Mouse (Mus musculus) heart, embryonic 13.5 days (tissue): ENCODE measurements around the gene Matk. TPM values are rescaled to one million over a fixed set of nuclear protein-coding genes. Genes with fewer than 3 reads are reported as not detected.

Source experiments
- ATAC-seq: fragments of 200-750 bp; cut with Nextera tagmentation; 2 replicates; pipeline ENCODE4 v1.8.0; 2017; ENCODE audit warnings: moderate TSS enrichment; ENCODE audit not compliant: insufficient number of reproducible peaks, low FRiP score, low TSS enrichment; ENCODE audit errors: extremely low read depth
- H3K27ac ChIP-seq: fragments of 300-500 bp; sonication (generic); replicated peaks from 2 replicates; pipeline ENCODE4 v1.5.1; 2015; ENCODE audit warnings: moderate library complexity, mild to moderate bottlenecking, inconsistent platforms
- H3K27me3 ChIP-seq: fragments of 300-500 bp; sonication (generic); replicated peaks from 2 replicates; pipeline ENCODE4 v1.6.1; 2015; ENCODE audit warnings: mild to moderate bottlenecking, inconsistent platforms
- H3K36me3 ChIP-seq: fragments of 300-500 bp; sonication (generic); 2 replicates; pipeline ENCODE4 v1.6.1; 2015; ENCODE audit warnings: mild to moderate bottlenecking, inconsistent platforms
- H3K4me1 ChIP-seq: fragments of 300-500 bp; sonication (generic); 2 replicates; pipeline ENCODE4 v1.6.1; 2015; ENCODE audit warnings: inconsistent platforms
- H3K4me2 ChIP-seq: fragments of 300-500 bp; sonication (generic); 2 replicates; pipeline ENCODE4 v1.6.1; 2015; ENCODE audit warnings: inconsistent platforms, mild to moderate bottlenecking, moderate library complexity
- H3K4me3 ChIP-seq: fragments of 300-500 bp; sonication (generic); 2 replicates; pipeline ENCODE4 v1.5.1; 2015; ENCODE audit warnings: moderate library complexity, mild to moderate bottlenecking, inconsistent platforms
- H3K9ac ChIP-seq: fragments of 300-500 bp; sonication (generic); 2 replicates; pipeline ENCODE4 v1.6.1; 2015; ENCODE audit warnings: inconsistent platforms, mild to moderate bottlenecking, moderate library complexity
- H3K9me3 ChIP-seq: fragments of 300-500 bp; sonication (generic); 2 replicates; pipeline ENCODE4 v1.6.1; 2016; ENCODE audit warnings: inconsistent platforms
- WGBS: fragments of 180-500 bp; shearing (Covaris S2); methylation state at CpG from one replicate; pipeline ENCODE4 v1.1.7; 2015; ENCODE audit warnings: mixed read lengths; 5-methylcytosine and 5-hydroxymethylcytosine counted together
- polyA plus RNA-seq: library from polyadenylated mRNA; unstranded; fragments of >200 nt; fragmentation: Nextera tagmentation; extraction: Ambion mirVana; gene quantifications from 2 replicates; pipeline ENCODE4 v1.2.1, GENCODE M21; 2015

The Matk gene
- polyA plus RNA-seq, 1 experiment from 2014 or later, result 1.6 TPM

GRCm38 (mm10) chr10:81286586-81286985 lies 33.9 kb downstream of the Matk start:
- Histone ChIP-seq H3K36me3 (no peaks in the 10 kb centered on the region), H3K27me3 (peaks cover 81% of the 10 kb centered on the region), H3K27ac (no peak overlapping the region), H3K9ac (no peak overlapping the region), H3K9me3 (no peaks in the 10 kb centered on the region), H3K4me2 (no peak overlapping the region; the same call in 1 of the 2 replicates), H3K4me3 (no peak overlapping the region), H3K4me1 (peaks cover 23% of the 10 kb centered on the region)
- no peak for ATAC-seq
- WGBS, result 42% methylated on average over 6 of the region's 6 CpGs

GRCm38 (mm10) chr10:81287513-81288157 lies 34.9 kb downstream of the Matk start:
- Histone ChIP-seq H3K4me2 (no peak overlapping the region), H3K9me3 (no peaks in the 10 kb centered on the region), H3K4me1 (peaks cover 23% of the 10 kb centered on the region), H3K27me3 (peaks cover 74% of the 10 kb centered on the region), H3K4me3 (no peak overlapping the region), H3K9ac (no peak overlapping the region), H3K36me3 (no peaks in the 10 kb centered on the region), H3K27ac (no peak overlapping the region)
- 52% methylated on average over 8 of the region's 8 CpGs for WGBS
- ATAC-seq, result no peak

DNA sequence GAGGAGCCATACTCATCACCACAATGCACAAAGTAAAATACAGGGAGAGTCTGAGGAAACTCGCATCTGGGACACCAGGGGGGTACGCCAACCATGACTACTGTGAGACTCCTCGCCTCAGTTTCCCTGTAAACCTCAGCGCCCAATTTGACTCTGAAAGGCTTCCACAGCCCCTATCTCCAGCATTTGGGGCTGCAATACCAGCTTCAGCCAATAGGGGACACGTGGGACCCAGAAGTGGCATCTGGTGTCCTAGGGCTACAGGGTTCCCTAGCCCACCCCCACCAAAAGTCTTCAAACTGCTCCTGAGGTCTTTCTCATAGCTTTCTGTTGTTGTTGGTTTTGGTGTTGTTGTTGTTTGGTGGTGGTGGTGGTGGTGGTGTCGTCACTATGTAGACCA lies 35.9 kb downstream of the Matk start:
- H3K27me3 ChIP-seq, result peaks cover 65% of the 10 kb centered on the region
- no peak overlapping the region for H3K27ac ChIP-seq
- H3K4me3 ChIP-seq, result no peak overlapping the region
- no peaks in the 10 kb centered on the region for H3K36me3 ChIP-seq
- peaks cover 25% of the 10 kb centered on the region for H3K4me1 ChIP-seq
- no peak overlapping the region for H3K9ac ChIP-seq
- no peak for ATAC-seq
- 22% methylated on average over 6 of the region's 6 CpGs for WGBS
- no peaks in the 10 kb centered on the region for H3K9me3 ChIP-seq
- no peak overlapping the region for H3K4me2 ChIP-seq

GRCm38 (mm10) chr10:81289278-81289677 lies 36.5 kb downstream of the Matk start:
- H3K4me2 ChIP-seq, result no peak overlapping the region
- no peak overlapping the region for H3K4me3 ChIP-seq
- H3K4me1 ChIP-seq, result peaks cover 32% of the 10 kb centered on the region
- H3K27me3 ChIP-seq, result peaks cover 58% of the 10 kb centered on the region
- ATAC-seq, result no peak
- 2% methylated on average over 7 of the region's 7 CpGs for WGBS
- no peaks in the 10 kb centered on the region for H3K9me3 ChIP-seq
- H3K36me3 ChIP-seq, result no peaks in the 10 kb centered on the region
- peak overlapping the region; percentile 44; the same call in 1 of the 2 replicates for H3K9ac ChIP-seq
- H3K27ac ChIP-seq, result no peak overlapping the region

DNA sequence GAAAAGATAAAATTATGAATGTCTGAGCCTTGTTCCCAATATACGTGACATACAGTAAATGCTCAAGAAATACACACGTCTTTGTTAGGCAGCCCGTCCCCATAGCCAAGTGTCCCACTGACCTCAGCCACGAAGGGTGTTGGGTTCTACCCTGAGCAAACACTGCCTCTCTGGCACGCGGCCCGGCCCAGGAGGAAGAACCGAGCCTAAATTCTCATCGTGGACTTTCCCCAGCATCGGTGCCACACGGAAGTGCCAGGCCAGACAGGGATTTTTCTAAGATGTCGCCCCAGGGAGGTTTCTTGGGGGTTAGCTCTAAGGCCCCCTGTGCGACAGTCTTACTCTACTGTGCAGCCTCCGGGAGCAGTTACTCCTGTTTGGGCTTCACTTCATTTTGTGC lies 37.1 kb downstream of the Matk start:
- no peaks in the 10 kb centered on the region for H3K36me3 ChIP-seq
- no peak overlapping the region for H3K9ac ChIP-seq
- ATAC-seq, result no peak
- WGBS, result 56% methylated on average over 14 of the region's 14 CpGs
- H3K4me3 ChIP-seq, result no peak overlapping the region
- peaks cover 37% of the 10 kb centered on the region for H3K4me1 ChIP-seq
- H3K9me3 ChIP-seq, result no peaks in the 10 kb centered on the region
- H3K27ac ChIP-seq, result no peak overlapping the region
- H3K4me2 ChIP-seq, result no peak overlapping the region
- H3K27me3 ChIP-seq, result peaks cover 53% of the 10 kb centered on the region

DNA sequence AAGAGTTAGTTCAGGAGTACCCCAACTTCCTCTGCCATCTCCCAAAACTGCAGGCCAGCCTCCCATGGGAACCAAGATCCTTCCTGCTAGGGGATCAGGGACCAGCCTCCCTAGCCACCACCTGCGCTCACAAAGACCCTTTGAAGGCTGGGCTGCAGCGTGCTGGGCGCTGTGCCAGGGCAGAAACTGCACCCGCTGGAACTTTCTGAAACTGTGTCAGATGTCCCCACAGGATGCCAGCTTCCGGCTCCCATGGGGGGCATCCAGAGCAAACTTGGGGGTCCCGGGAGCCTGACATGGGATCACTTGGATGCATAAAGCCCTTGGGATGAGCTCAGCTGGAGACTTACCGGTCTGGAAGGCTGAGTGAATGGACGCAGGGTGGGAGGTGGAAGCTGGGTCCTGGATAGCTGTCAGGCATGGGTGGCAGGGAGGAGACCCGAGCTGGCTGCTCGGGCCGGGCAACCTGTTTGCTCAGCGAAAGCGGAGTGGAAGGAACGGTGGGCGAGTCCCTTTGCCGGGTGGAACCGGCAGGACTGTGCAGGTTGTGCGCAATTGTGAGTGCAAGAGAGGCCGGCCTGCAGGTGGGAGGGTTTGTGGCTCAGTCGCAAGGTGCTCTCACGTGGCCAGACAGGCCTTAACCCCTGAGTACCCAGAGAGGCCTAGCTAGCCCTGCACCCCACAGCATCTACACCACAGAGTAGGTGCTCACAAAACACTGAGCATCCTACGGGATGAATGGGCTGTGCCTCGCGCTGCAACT lies 38.1 kb downstream of the Matk start:
- Histone ChIP-seq H3K4me3 (no peak overlapping the region), H3K36me3 (no peaks in the 10 kb centered on the region), H3K27me3 (peaks cover 45% of the 10 kb centered on the region), H3K4me1 (peaks cover 41% of the 10 kb centered on the region), H3K27ac (no peak overlapping the region), H3K9ac (no peak overlapping the region), H3K9me3 (no peaks in the 10 kb centered on the region), H3K4me2 (no peak overlapping the region)
- no peak for ATAC-seq
- WGBS, result 22% methylated on average over 24 of the region's 24 CpGs

GRCm38 (mm10) chr10:81291511-81292104 lies 38.9 kb downstream of the Matk start, which contains the start of gene Tjp3:
Gene Tjp3 (minus strand): TSS chr10:81291581.
- ATAC-seq, result no peak
- Histone ChIP-seq H3K4me1 (peaks cover 40% of the 10 kb centered on the region), H3K4me2 (peak within 1 kb of the TSS; percentile 99), H3K4me3 (peak within 1 kb of the TSS; percentile 91; the same call in 1 of the 2 replicates), H3K9ac (no peak within 1 kb of the TSS), H3K36me3 (peaks cover 2% of the 10 kb centered on the region; the same call in 1 of the 2 replicates), H3K27me3 (peaks cover 45% of the 10 kb centered on the region), H3K9me3 (no peaks in the 10 kb centered on the region), H3K27ac (no peak within 1 kb of the TSS)
- 68% methylated on average over 9 of the region's 9 CpGs for WGBS

GRCm38 (mm10) chr10:81292554-81293333 lies 40.0 kb downstream of the Matk start, which contains the start of gene Pip5k1c:
Gene Pip5k1c (plus strand): TSS chr10:81292963.
- H3K36me3 ChIP-seq, result peaks cover 5% of the 10 kb centered on the region; the same call in 1 of the 2 replicates
- H3K4me3 ChIP-seq, result peak within 1 kb of the TSS; percentile 91
- H3K27ac ChIP-seq, result peak within 1 kb of the TSS; percentile 87
- peak within 1 kb of the TSS; percentile 90 for H3K9ac ChIP-seq
- peaks cover 36% of the 10 kb centered on the region for H3K27me3 ChIP-seq
- H3K9me3 ChIP-seq, result no peaks in the 10 kb centered on the region
- peak within 1 kb of the TSS; percentile 99 for H3K4me2 ChIP-seq
- under 1% methylated on average over 59 of the region's 80 CpGs for WGBS
- ATAC-seq, result peak; percentile 92
- peaks cover 47% of the 10 kb centered on the region for H3K4me1 ChIP-seq

DNA sequence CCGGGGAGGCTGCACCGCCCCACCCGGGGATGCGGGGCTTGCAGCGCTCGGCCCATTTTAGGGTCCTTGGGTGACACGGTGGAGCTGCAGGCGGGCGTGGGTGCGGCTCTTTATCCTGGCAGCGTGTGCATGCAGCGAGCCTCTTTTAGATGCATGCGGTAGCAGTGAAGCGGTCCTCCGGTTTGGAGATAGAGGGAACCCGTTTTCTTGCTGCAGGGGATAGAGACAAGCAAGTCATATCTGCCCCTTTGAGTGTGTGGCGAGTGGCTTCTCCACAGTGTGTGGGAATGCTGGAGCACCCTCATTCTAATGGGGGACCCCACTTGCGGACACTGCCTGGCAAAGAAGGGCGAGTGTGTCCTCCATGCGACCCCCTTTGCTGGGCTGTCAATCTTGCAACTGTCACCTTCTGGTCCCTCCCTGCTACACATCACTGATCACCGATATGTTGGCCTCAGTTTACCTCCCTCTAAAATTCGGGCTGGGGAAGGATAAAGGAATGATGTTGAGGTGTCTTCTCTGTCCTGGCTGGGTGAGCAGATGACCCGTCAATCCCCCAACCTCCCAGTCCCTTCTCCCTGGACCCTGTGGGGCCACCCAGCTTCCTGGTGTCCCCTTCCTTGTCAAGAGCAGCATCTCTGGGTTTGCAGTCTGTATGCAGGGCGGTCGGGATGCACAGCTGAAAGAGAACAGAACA lies 40.7 kb downstream of the Matk start:
- Histone ChIP-seq H3K36me3 (peaks cover 5% of the 10 kb centered on the region; the same call in 1 of the 2 replicates), H3K27me3 (peaks cover 28% of the 10 kb centered on the region), H3K9ac (peak overlapping the region; percentile 90), H3K4me1 (peaks cover 55% of the 10 kb centered on the region), H3K9me3 (no peaks in the 10 kb centered on the region), H3K4me3 (peak overlapping the region; percentile 91), H3K4me2 (peak overlapping the region; percentile 99), H3K27ac (peak overlapping the region; percentile 87)
- WGBS, result 5% methylated on average over 25 of the region's 25 CpGs
- peak; percentile 2; the same call in 1 of the 2 replicates for ATAC-seq

- Histone ChIP-seq H3K9me3 (no peaks in the 10 kb centered on the region), H3K27ac (peak overlapping the region; percentile 28; the same call in 1 of the 2 replicates), H3K4me1 (peaks cover 63% of the 10 kb centered on the region), H3K27me3 (peaks cover 25% of the 10 kb centered on the region), H3K9ac (peak overlapping the region; percentile 90), H3K36me3 (peaks cover 5% of the 10 kb centered on the region; the same call in 1 of the 2 replicates), H3K4me3 (peak overlapping the region; percentile 91), H3K4me2 (peak overlapping the region; percentile 99)
- WGBS, result 41% methylated on average over 8 of the region's 8 CpGs
- no peak for ATAC-seq
These were observed 41.7 kb downstream of the Matk start for GRCm38 (mm10) chr10:81294442-81294841.
